Mouse (Mus musculus) kidney, adult 8-10 months (tissue): ENCODE data around the gene Sarnp.
"Not testable (repeated sequence)": the region's sequence is repeated elsewhere in the genome, so short reads cannot be mapped to it uniquely, and the experiment has no call there.

Experiments used
- DNase-seq, 2 experiments: peaks; one replicate each; pipeline ENCODE4 v3.0.0; 2022

The Sarnp gene

GRCm38 (mm10) chr10:128821358-128822056, 4.4 kb downstream of the Sarnp start, which contains the start of gene Ormdl2:
TSS of gene Ormdl2 (minus strand) at chr10:128821645.
- DNase-seq: peak; percentile 99

DNA sequence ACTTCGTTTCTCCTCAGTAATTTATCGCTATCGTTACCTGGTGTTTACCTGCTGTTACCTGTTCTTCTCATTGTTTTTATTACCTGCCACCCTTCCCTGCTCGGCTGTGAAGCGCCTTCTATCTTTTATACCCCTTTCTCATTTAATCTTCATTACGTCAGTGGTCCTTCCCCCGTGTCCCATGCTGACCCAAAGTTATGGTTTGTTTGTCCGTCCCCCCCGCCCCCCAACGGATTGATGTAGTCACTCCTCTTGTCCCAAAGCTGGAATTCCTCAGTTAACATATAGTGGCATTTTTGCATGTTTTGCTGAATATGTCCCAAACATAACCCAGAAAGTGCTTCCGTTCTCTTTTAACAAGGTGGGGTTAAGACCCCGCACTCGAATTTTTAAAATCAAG, 5.0 kb downstream of the Sarnp start:
- DNase-seq: no peak

DNA sequence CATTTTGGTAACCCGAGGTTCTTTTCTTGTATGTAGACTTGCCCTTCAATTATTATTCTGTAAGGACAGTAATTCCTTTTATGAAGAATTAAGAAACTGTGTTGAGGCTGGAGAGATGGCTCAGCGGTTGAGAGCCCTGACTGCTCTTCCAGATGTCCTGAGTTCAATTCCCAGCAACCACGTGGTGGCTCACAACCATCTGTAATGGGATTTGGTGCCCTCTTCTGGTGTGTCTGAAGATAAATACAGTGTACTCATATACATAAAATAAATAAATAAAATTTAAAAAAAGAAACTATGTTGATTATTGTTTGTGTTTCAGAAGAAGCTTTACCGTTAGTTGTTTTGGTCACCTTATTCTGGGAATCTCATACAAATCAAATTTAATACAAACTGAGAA, 6.0 kb downstream of the Sarnp start:
- DNase-seq: not testable (repeated sequence)

- no peak for DNase-seq
These were observed 6.7 kb downstream of the Sarnp start for GRCm38 (mm10) chr10:128823821-128824220.

DNA sequence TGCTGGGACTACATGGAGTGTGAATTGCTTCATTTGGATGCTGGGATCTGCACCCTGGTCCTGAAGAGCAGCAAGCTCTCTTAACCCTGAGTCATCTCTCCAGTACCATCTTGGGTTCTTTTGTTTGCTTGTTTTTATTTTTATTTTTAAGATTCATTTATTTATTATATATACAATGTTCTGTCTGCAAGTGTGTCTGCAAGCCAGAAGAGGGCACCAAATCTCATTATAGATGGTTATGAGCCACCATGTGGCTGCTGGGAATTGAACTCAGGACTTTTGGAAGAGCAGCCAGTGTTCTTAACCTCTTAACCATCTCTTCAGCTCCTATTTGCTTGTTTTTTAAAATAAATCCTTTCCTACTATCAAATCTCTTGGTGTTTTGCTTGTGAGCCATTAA, 20.3 kb downstream of the Sarnp start:
- no peak for DNase-seq

- DNase-seq: no peak
These were observed 22.3 kb downstream of the Sarnp start for GRCm38 (mm10) chr10:128839434-128839833.

GRCm38 (mm10) chr10:128840612-128841011, 23.5 kb downstream of the Sarnp start:
- no peak for DNase-seq

DNA sequence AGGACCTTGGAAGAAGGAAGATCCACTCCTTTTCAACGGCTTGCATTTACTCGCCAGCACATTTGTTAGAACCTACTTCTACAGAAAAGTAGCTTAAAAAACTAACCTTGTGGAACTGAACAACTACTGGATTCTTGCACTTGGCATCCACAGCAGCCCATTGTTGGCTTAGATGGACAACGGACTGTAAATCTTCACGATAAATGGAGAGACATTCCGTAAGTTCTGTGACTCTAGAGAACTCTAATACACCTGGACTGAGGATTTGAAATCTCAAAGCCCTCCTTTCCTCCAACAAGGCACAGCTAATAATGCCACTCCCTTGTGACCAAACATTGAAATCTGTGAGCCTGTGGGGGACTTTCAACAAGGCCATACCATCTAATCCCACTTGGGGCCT, 26.1 kb downstream of the Sarnp start:
- DNase-seq: no peak

- no peak for DNase-seq
These were observed 28.4 kb downstream of the Sarnp start for GRCm38 (mm10) chr10:128845516-128845915.

DNA sequence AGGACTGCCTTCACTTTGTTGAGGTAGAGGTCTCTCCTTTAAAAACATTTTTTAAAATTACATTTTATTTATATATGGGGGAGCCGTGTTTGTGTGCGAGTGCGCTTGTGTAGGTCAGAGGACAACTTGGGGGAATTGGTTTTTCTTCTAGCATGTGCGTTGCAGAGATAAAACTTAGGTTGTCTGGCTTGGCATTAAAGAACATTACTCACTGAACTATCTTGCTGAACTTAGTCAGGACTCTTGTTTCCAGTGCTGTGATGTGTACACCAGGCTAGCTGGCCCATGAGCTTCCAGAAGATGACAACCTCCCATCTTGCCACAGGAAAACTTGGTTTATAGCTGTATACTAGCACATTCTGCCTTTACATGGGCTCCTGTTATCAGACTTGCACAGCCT, 29.5 kb downstream of the Sarnp start:
- no peak for DNase-seq

GRCm38 (mm10) chr10:128848426-128848825, 31.3 kb downstream of the Sarnp start:
- peak; percentile 5 to 19 for DNase-seq

- no peak for DNase-seq
These were observed 33.2 kb downstream of the Sarnp start for GRCm38 (mm10) chr10:128850339-128850738.

DNA sequence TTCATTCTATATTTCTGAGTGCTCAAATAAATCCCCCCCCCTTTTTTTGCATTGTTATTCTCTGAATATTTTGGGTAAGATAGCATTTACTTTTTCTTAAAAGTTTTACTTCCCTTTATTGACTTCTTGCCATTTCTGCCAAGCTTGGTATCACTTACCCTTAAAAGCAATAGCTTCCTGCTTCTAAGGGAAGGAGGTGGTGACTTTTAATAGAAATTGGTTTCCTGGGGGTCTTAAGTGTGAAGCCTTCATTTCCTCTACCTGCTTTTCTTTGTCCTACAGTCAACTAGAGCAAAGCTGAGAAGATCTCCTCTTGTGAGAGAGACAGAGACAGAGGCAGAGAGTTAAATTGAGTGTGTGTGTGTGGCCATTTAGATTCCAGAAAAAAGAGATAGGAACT, 44.0 kb downstream of the Sarnp start:
- no peak for DNase-seq

- DNase-seq: no peak
These were observed 48.9 kb downstream of the Sarnp start for GRCm38 (mm10) chr10:128866042-128866441.

DNA sequence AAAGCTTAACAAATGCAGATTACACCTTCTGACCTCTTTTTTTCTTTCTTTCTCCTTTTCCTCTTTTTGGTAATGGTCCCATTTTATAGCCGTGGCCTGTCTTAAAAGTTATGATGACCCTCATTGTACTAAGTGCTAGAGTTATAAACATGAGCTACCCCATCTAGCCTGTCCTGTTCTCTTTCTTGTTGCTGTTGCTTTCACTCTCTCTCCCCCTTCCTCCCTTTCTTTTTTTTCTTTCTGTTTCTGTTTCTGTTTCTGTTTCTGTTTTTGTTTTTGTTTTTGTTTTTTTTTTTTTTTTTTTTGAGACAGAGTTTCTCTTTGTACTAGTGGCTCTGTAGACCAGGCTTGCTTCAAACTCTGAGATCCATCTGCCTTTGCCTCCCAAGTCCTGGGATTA, 49.4 kb downstream of the Sarnp start:
- DNase-seq: no peak

- no peak for DNase-seq
These were observed 53.2 kb downstream of the Sarnp start for GRCm38 (mm10) chr10:128870341-128870740.

- no peak for DNase-seq
These were observed 61.2 kb downstream of the Sarnp start for GRCm38 (mm10) chr10:128878291-128878690.

GRCm38 (mm10) chr10:128878811-128879210, 61.7 kb downstream of the Sarnp start:
- DNase-seq: no peak

DNA sequence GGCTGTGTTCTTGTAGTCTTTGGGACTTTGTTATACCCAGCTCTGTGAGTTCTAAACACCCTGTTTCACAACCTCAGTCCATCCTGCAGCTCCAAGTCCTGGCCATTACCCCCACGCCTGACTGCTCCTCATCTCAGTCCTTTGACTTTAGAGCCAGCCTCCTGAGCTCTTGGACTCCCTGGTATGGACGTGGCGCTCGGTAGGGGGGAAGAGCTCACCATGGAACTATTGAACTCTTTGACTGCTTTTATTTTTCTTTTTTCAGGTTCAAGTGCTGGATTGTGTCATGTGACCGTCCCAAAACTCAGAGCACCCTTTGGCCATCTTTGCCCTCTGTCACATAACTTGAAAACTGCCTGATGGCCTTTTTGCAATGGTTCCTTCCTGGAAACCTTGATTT, 64.9 kb downstream of the Sarnp start:
- peak; percentile 56 to 62 for DNase-seq

DNA sequence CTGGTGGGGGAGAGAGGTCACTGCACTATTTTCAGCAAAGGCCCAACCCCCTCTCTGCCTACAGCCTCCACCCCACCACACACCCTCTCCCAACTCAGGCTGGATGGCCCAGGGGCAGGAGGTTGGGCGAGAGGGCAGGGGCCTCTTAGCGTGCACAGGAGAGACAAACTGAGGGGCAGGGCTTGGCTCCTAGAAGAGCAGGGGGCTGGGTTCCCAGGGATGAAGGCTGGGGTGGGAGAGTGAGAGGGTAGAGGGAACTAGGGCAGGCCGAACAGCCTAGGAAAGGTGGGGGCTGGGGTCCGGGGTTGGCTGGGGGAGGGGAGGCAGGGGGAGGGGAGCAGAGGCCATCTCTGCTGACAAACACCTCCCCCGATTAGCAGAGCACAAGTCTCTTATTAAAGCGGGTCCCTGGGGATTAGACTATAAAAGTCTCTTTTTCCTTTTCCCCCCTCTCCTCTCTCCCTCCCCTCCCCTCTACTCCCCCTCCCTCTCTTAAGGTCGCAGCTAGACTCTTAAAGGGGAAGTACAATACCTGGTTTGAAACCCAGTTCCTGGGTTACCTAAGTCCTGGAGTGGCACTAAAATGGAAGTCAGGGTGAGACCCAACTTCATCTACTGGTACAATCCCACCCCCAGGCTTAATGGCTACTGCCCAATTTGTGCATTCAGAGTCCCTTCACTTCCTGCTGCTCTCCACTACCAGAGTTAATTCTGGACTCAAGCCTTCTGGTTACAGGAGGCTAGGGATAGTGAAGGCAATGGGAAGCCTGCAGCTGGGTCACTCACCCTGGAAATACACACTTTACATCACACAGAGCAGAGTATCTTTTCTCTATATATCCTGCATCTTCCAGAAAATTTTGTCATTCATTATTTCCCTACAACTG, 72.1 kb downstream of the Sarnp start:
- no peak for DNase-seq

- no peak for DNase-seq
These were observed 72.7 kb downstream of the Sarnp start for GRCm38 (mm10) chr10:128889846-128890245.

DNA sequence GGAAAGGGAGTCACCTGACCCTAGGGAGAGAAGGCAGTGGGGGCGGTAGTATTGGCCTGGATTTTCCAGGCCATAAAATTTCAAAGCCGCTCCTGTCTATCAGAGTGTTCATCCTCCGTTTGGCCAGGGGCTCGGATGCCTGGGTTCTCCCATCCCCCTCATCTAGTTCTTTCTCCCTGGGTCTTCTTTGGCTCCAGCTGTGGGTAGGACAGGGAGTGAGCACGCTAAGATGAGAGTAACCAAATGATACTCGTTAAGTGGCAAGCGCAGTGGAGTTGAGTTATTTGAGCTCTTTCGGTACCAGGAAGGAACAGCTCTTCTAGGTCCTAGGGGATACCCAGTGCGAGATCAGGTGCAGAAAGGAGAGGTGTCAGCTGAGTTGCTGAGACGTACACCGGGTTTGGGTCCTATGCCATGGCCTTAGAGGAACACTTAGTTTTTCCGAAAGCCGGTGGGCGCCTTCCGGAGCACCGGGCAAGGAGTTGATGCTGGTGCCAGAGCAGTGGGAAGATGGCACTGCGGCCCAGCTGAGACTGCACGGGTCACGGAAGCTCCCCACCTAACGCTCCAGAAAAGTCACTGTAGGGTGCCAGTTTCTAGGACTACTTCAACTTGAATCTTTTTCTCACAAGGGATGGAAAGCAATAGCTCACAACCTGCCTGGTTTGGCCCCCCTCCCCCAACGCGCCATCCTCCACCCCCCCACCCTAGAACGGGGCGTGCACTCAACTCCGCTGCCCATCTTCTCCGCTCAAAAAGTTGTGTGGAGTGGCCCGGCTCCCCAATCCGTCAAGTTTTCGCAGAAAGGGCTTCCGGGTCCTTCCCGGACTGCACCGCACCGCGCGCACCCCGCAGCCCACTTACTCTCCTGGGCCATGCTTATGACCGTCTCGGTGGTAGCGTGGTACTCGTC, 73.5 kb downstream of the Sarnp start:
- DNase-seq: no peak
